Mouse (Mus musculus) neural tube, embryonic 11.5 days (tissue): ENCODE results near the gene Insl3. TPM values are rescaled to one million over a fixed set of nuclear protein-coding genes. Genes with fewer than 3 reads are reported as not detected.

Experiments
- ATAC-seq: fragments of 200-750 bp; cut with Nextera tagmentation; 2 replicates; pipeline ENCODE4 v1.8.0; 2017; ENCODE audit warnings: moderate number of reproducible peaks, mild to moderate bottlenecking, moderate TSS enrichment, moderate library complexity; ENCODE audit not compliant: insufficient read depth, low FRiP score, low TSS enrichment
- DNase-seq: peaks from one replicate; pipeline ENCODE4 v3.0.0-alpha.2; 2015; ENCODE audit warnings: low spot score
- H3K27ac ChIP-seq: fragments of 300-500 bp; sonication (generic); 2 replicates; pipeline ENCODE4 v1.5.1; 2014; ENCODE audit warnings: low read depth, mild to moderate bottlenecking, low read length
- H3K27me3 ChIP-seq: fragments of 300-500 bp; sonication (generic); 2 replicates; pipeline ENCODE4 v1.6.1; 2014; ENCODE audit warnings: mild to moderate bottlenecking, low read length, mixed read lengths; ENCODE audit not compliant: control insufficient read depth, insufficient read depth
- H3K36me3 ChIP-seq: fragments of 300-500 bp; sonication (generic); 2 replicates; pipeline ENCODE4 v1.6.1; 2014; ENCODE audit warnings: mild to moderate bottlenecking, low read length, moderate library complexity, mixed read lengths; ENCODE audit not compliant: control insufficient read depth, insufficient read depth
- H3K4me1 ChIP-seq: fragments of 300-500 bp; sonication (generic); 2 replicates; pipeline ENCODE4 v1.6.1; 2014; ENCODE audit warnings: low read length, mixed read lengths; ENCODE audit not compliant: control insufficient read depth, insufficient read depth
- H3K4me2 ChIP-seq: fragments of 300-500 bp; sonication (generic); 2 replicates; pipeline ENCODE4 v1.6.1; 2014; ENCODE audit warnings: low read depth, mild to moderate bottlenecking, moderate library complexity
- H3K4me3 ChIP-seq: fragments of 300-500 bp; sonication (generic); 2 replicates; pipeline ENCODE4 v1.5.1; 2014; ENCODE audit warnings: low read depth, low read length
- H3K9ac ChIP-seq: fragments of 300-500 bp; sonication (generic); 2 replicates; pipeline ENCODE4 v1.6.1; 2014; ENCODE audit warnings: mild to moderate bottlenecking, low read length
- H3K9me3 ChIP-seq: fragments of 300-500 bp; sonication (generic); 2 replicates; pipeline ENCODE4 v1.6.1; 2016; ENCODE audit warnings: low read length; ENCODE audit not compliant: control insufficient read depth
- whole genome bisulfite sequencing: fragments of 180-500 bp; shearing (Covaris S2); extraction: QIAGEN DNeasy Blood & Tissue Kit; methylation state at CpG from one replicate; pipeline ENCODE4 v1.1.7; 2014; 5-methylcytosine and 5-hydroxymethylcytosine counted together
- polyA plus RNA-seq: library from polyadenylated mRNA; unstranded; fragments of >200 nt; fragmentation: Nextera tagmentation; extraction: Ambion mirVana; gene quantifications from 2 replicates; pipeline ENCODE4 v1.2.1, GENCODE M21; 2014

Gene Insl3
- polyA plus RNA-seq, 1 experiment from 2014 or later, result not detected

GRCm38 (mm10) chr8:71672168-71672735, 16.8 kb upstream of the Insl3 start:
- Histone ChIP-seq H3K4me2 (peak overlapping the region; percentile 91), H3K4me3 (no peak overlapping the region; the same call in 1 of the 2 replicates), H3K27ac (no peak overlapping the region), H3K4me1 (peaks cover 13% of the 10 kb centered on the region), H3K27me3 (peaks cover 37% of the 10 kb centered on the region), H3K9ac (no peak overlapping the region), H3K9me3 (no peaks in the 10 kb centered on the region), H3K36me3 (no peaks in the 10 kb centered on the region)
- DNase-seq, result no peak
- WGBS, result 53% methylated on average over 6 of the region's 6 CpGs
- ATAC-seq, result no peak

- Histone ChIP-seq H3K4me3 (no peak overlapping the region), H3K9ac (no peak overlapping the region), H3K36me3 (no peaks in the 10 kb centered on the region), H3K9me3 (no peaks in the 10 kb centered on the region), H3K4me1 (no peaks in the 10 kb centered on the region), H3K4me2 (no peak overlapping the region), H3K27me3 (peaks cover 49% of the 10 kb centered on the region), H3K27ac (no peak overlapping the region)
- WGBS, result 75% methylated on average over 2 of the region's 2 CpGs
- no peak for DNase-seq
- no peak for ATAC-seq
Observed at GRCm38 (mm10) chr8:71674071-71674470, 14.9 kb upstream of the Insl3 start.

- no peak overlapping the region for H3K9ac ChIP-seq
- 29% methylated on average over 9 of the region's 9 CpGs for WGBS
- H3K4me3 ChIP-seq, result no peak overlapping the region
- no peaks in the 10 kb centered on the region for H3K9me3 ChIP-seq
- H3K4me2 ChIP-seq, result no peak overlapping the region
- peaks cover 63% of the 10 kb centered on the region for H3K27me3 ChIP-seq
- DNase-seq (no peak), ATAC-seq (no peak)
- H3K4me1 ChIP-seq, result no peaks in the 10 kb centered on the region
- no peaks in the 10 kb centered on the region for H3K36me3 ChIP-seq
- H3K27ac ChIP-seq, result no peak overlapping the region
Observed at GRCm38 (mm10) chr8:71675456-71676019, 13.5 kb upstream of the Insl3 start.

DNA sequence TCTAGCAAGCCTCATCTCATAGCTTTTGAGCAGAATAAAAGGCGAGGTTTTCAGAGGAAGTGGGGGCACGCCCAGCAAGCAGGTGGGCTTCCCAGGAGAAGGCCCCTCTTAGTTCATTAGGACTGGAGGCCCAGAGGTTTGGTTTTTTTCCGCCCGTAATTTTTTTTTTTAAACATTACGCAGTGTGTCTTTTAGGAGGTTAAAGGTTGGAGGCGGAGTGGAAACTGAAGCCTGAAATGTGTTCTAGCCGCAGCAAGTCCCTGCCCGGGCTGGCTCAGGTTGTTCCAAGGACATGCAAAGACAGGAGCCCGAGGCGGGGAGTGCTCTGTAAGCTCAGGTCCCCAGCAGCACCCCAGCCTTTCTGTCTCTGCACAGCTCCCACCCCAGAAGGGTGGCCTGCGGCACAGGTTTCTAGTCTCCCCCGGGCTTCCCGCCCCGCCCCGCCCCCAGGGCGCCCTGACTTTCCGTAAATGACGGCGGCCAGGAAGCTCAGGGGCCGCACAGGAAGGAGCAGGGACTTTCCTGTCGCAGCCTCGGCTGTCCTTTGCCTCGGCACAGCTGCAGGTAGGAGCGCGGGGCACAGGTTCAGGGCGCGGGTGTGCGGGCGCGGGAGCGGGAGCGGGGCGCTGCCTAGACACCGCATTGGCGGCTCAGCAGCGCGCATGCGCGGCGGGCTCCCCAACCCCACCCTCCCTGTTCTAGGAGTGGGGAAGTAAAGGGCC, 12.8 kb upstream of the Insl3 start, which contains the start of gene Jak3:
Jak3 (plus strand) TSS at position 277 of the 722 bp plus-strand sequence.
- no peaks in the 10 kb centered on the region for H3K9me3 ChIP-seq
- H3K4me1 ChIP-seq, result no peaks in the 10 kb centered on the region
- H3K36me3 ChIP-seq, result no peaks in the 10 kb centered on the region
- 2% methylated on average over 36 of the region's 40 CpGs for WGBS
- DNase-seq (peak; percentile 65), ATAC-seq (peak; percentile 41; the same call in 1 of the 2 replicates)
- H3K4me2 ChIP-seq, result peak within 1 kb of the TSS; percentile 72
- no peak within 1 kb of the TSS for H3K27ac ChIP-seq
- peaks cover 67% of the 10 kb centered on the region for H3K27me3 ChIP-seq
- peak within 1 kb of the TSS; percentile 46 for H3K4me3 ChIP-seq
- peak within 1 kb of the TSS; percentile 55 for H3K9ac ChIP-seq

- Histone ChIP-seq H3K4me1 (no peaks in the 10 kb centered on the region), H3K9ac (no peak overlapping the region), H3K36me3 (no peaks in the 10 kb centered on the region), H3K27me3 (peaks cover 71% of the 10 kb centered on the region), H3K9me3 (no peaks in the 10 kb centered on the region), H3K4me2 (peak overlapping the region; percentile 72; the same call in 1 of the 2 replicates), H3K27ac (no peak overlapping the region), H3K4me3 (no peak overlapping the region)
- DNase-seq (no peak), ATAC-seq (no peak)
- 53% methylated on average over 9 of the region's 9 CpGs for WGBS
Observed at GRCm38 (mm10) chr8:71676803-71677202, 12.2 kb upstream of the Insl3 start.

DNA sequence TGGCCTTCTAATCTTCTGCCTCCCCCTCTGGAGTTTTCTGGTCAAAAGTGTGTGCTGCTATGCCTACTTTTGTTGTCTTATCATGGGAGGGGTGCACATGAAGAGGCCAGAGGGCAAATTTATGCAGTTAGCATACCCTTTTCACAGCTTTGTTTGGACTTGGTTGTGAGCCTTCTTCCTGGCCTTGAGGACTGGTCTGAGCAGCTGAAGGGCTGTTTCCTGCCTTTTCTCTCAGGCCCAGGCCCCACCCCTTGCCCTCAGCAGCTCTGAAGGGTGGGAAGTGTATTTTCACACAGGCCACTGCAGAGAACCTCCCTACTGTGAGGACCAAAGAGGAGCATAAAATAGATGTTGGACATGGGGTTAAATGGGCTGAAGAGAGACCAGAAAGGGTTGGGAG, 11.5 kb upstream of the Insl3 start:
- ATAC-seq, result no peak
- H3K4me1 ChIP-seq, result no peaks in the 10 kb centered on the region
- peaks cover 79% of the 10 kb centered on the region for H3K27me3 ChIP-seq
- H3K27ac ChIP-seq, result no peak overlapping the region
- no peak overlapping the region for H3K9ac ChIP-seq
- H3K4me2 ChIP-seq, result no peak overlapping the region
- DNase-seq, result no peak
- H3K4me3 ChIP-seq, result no peak overlapping the region
- H3K36me3 ChIP-seq, result no peaks in the 10 kb centered on the region
- H3K9me3 ChIP-seq, result no peaks in the 10 kb centered on the region

DNA sequence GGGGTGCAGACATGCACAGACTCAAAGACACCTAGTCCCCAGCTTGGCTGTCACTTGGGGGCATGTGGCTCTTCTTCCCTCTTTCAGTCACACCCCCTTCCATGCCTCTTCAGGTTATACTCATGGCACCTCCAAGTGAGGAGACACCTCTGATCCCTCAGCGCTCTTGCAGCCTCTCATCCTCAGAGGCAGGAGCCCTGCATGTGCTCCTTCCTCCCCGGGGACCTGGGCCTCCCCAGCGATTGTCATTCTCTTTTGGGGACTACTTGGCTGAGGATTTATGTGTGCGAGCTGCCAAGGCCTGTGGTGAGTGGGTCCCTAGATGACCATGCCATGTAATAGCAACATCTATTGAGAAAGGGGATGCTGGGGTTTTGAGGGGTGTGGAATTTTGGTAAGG, 10.8 kb upstream of the Insl3 start:
- Histone ChIP-seq H3K9me3 (no peaks in the 10 kb centered on the region), H3K4me1 (no peaks in the 10 kb centered on the region), H3K27ac (no peak overlapping the region), H3K36me3 (no peaks in the 10 kb centered on the region), H3K4me3 (no peak overlapping the region), H3K4me2 (no peak overlapping the region), H3K27me3 (peaks cover 85% of the 10 kb centered on the region), H3K9ac (no peak overlapping the region)
- ATAC-seq (no peak), DNase-seq (no peak)
- 46% methylated on average over 4 of the region's 4 CpGs for WGBS

GRCm38 (mm10) chr8:71679116-71679515, 9.9 kb upstream of the Insl3 start:
- no peak for ATAC-seq
- no peak overlapping the region for H3K4me2 ChIP-seq
- 6% methylated on average over 16 of the region's 16 CpGs for WGBS
- H3K9ac ChIP-seq, result no peak overlapping the region
- H3K27ac ChIP-seq, result no peak overlapping the region
- no peak overlapping the region for H3K4me3 ChIP-seq
- H3K36me3 ChIP-seq, result no peaks in the 10 kb centered on the region
- no peaks in the 10 kb centered on the region for H3K9me3 ChIP-seq
- H3K27me3 ChIP-seq, result peaks cover 92% of the 10 kb centered on the region
- no peaks in the 10 kb centered on the region for H3K4me1 ChIP-seq
- DNase-seq, result no peak
